Mouse (Mus musculus): ENCODE data around the gene Lpar3. TPM values are rescaled to one million over a fixed set of nuclear protein-coding genes. Genes with fewer than 3 reads are reported as not detected.
A peak's percentile ranks its signal among the peaks of the same experiment; 100 is the strongest.

Lpar3 gene
- total RNA-seq (2021), result under 1 TPM; 0.50 to 0.70 TPM

DNA sequence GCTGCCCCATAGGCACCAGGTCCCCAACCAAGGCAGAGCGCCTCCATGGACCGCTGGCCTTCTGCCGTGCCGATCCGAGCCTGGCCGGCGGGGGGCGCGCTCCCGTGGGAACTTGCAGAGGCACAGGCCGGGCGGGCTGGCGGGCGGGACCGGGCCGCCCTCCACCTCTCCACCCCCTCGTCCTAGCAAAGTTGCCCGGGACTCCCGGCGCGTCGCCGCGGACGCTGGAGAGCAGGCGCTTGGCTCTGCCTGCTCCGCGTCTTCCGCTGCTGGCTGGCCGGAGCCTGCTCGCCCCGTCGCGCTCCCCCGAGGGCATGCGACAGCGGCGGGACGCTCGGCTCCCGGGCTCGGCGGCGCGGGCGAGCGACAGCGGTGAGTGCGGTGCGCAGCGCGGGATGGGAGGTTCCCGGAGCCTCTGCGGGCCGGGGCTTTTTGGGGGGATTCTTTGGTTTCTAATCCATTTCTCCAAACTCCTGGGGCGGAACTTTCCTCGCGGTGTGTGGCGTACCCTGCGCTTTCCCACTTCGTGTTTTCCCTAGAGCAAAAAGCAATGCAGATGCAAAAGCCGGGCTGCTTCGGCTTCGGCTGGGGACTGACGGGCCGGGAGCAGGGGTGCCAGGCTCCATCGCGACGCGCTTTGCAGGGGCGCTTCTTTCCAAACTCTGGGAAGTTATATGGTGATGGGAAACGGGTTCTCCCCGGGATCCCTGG, at the start of gene Lpar3:
Gene Lpar3, plus strand, starts transcription at position 188 of the 711 bp plus-strand sequence.
- intact Hi-C loops (cut with DNase I), result no loop called here

DNA sequence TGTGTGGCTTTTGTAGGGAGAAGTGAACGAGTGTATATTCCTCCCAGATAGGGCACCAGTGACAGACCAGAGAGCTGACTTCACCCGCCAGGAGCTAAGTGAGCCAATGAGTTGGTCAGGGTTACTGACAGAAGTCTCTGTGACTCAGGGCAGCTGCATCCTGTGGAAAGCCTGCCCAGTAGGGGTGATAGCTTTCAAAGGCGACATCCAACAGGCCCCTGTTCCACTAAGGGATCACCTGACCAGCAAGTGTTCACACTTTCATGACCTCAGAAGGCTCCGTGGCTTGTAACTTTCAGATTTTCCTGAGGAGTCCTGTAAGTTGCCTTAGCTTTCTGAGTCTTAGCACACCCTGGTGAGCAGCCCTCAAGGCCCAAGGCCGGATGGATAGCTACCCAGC, 47.7 kb upstream of the Lpar3 start:
- intact Hi-C loops (cut with DNase I), result no loop called here
- no peak for DNase-seq

More for the DNA sequence above, at the start of gene Lpar3:
- DNase-seq, result peak; percentile 65

DNA sequence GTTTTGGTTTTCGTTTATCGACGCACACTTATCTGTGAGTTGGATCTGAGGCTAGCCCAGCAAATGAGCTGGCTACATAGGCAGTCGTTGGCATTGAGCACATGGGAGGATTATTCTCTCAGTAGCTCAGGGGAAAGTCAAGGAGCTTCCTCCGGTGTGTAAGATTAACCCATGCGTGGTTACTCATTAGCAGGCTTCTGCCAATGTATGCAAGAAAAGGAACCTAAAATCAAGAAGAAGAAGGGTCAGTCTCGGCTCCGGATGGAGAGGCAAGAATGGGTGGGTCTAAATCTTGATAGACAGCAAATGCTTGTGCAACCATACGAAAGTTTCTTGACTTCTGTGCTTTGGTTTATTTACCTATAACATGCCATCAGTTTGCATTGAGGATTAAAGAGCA, 46.5 kb upstream of the Lpar3 start:
- DNase-seq, result no peak
- intact Hi-C loops (cut with DNase I), result no loop called here

DNA sequence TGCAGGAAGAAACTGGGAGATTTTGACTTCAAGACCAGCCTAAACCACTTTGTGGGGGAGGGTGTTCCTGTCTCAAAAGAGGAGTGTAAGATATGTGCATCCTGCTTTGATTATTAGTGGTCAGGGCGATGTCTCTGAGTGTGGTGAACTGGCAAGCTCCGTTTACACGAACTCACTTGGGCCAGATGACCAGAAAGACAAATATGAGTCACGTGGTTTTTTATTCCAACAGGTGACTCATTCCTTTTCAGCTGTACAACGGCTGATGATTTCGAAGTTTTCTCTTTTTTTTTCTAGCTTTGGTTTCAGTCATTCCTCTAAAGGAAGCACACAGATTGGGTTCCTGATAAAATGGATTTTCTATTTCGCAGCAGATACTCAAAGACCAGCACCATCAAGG, 43.5 kb upstream of the Lpar3 start:
- intact Hi-C loops (cut with DNase I), result loop anchor here (5.0 kb wide), 1 partner anchor 225 kb away; no protein-coding TSS in a partner anchor
- DNase-seq, result no peak

DNA sequence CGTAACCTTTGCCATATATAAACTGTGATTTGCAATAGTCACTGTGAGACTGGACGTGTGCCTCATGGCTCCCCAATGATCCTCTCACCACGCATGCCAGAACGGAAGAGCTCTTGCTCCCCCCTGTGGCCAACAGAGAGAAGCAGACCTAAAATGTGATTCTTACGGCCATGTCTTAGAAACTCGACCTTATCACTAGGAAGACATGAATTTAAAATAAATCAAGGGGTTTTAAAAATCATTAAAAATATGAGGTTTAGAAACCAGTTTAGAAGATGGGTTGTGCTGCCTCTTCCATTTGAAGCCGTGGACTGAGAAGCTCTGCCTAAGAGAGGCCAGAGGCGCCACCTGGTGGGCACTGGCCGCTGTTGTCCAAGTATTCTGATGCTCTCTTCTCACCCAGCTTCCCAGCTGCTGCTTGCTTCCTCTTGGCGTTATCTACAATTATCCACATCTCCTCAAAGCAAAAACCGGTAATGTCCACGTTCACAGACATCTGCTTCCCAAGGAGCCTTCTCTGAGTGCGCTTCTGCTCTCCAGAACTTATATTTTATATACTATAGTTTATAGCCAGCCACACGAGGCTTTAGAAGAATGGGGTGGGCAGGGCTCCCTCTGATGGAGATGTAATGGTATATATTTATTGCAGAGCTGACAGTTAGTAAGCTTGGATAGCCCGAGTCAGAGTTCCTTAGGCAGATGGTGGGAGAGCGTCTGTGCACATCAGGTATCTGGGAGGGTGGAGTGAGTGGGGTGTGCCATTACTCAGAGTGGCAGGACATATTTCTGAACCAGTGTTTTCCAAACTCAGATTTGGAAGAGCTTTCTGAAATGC, 42.8 kb upstream of the Lpar3 start:
- intact Hi-C loops (cut with DNase I), result loop anchor here (1.0 to 5.0 kb wide), 2 partner anchors 120 to 226 kb away; no protein-coding TSS in a partner anchor
- peak; percentile 91 for DNase-seq

DNA sequence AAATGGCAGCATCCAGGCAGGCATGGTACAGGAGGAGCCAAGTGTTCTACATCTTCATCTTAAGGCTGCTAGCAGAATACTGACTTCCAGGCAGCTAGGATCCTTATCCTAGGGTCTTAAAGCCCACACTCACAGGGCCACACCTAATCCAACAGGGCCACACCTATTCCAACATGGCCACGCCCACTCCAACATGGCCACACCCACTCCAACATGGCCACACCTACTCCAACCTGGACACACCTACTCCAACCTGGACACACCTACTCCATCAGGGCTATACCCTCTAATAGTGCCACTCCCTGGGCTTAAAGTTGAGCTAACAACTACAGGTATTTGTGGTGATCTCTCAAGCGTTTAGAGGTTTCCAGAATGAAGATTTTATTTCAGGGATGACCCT, 40.4 kb upstream of the Lpar3 start:
- no peak for DNase-seq
- intact Hi-C loops (cut with DNase I), result loop anchor here (10.0 kb wide), 2 partner anchors 324 to 584 kb away; no protein-coding TSS in a partner anchor

DNA sequence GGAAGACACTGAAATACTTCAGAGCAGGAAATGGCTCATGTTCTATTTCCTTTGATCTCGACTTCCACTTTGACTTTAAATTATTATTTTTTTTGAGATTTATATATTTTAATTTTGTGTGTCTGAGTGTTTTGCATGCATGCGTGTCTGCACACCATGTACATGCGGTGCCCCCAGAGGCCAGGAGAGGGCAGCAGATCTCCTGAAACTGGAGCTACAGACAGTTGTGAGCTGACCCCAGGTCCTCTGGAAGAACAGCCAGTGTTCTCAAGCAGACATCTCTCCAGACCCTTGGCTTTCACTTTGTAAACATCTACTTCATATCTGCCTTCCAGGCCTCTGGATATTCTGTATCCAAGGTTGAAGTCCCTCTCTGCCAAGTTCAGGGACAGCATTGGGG, 39.8 kb upstream of the Lpar3 start:
- intact Hi-C loops (cut with DNase I), result loop anchor here (10.0 kb wide), 2 partner anchors 324 to 584 kb away; no protein-coding TSS in a partner anchor
- DNase-seq, result peak; percentile 63

DNA sequence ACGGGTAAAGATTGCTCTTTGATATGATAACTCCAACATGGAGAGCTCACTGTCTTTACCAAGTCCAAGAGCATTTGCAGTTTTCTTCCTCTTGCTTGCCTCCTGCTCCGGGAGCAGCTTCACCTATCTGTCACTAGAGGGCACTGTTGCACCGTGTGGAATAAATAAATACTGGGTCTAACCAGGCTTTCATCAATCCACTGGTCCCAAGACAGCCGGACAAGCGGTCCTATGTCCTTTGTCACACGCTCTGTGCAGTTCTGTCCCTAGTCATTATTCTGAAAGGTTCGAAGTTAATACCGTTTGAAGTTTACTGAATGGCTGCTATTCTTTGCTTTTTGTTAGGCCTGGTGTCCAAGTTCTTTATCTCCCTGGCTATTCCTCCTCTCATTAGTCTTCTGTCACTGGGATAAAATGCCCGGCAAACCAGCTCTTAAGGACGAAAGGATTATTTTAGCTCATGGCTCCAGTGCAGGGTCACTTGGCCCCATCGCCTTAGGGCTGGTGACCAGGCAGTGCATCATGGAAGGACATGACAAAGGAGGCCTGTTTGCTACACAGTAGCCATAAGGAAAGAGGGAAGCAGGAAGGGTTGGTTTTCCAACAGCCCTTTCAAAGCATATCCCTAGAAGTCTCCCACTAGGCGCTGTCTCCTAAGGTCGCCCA, 35.6 kb upstream of the Lpar3 start:
- DNase-seq, result peak; percentile 60
- intact Hi-C loops (cut with DNase I), result loop anchor here (5.0 to 10.0 kb wide), 4 partner anchors 137 to 580 kb away; no protein-coding TSS in a partner anchor

DNA sequence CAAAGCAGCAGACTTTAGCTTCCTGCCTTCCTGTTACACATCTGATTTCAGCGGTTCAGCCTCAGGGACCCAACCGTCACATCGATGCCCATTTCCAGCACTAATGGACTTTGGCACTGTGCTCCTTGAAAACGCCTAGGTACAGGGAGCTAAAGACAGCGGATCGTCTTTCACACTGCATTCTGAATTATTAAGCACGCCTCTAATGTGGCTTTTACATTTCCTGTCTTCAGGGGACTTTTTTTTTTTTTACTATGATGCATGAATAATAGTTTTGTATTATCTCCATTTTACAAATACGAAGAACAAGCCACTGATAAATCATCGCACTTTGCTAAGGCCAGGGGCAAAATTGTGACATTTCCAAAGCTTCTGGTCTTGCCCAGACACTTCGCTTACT, 34.7 kb upstream of the Lpar3 start:
- DNase-seq, result no peak
- intact Hi-C loops (cut with DNase I), result loop anchor here (5.0 to 10.0 kb wide), 4 partner anchors 136 to 579 kb away; no protein-coding TSS in a partner anchor

DNA sequence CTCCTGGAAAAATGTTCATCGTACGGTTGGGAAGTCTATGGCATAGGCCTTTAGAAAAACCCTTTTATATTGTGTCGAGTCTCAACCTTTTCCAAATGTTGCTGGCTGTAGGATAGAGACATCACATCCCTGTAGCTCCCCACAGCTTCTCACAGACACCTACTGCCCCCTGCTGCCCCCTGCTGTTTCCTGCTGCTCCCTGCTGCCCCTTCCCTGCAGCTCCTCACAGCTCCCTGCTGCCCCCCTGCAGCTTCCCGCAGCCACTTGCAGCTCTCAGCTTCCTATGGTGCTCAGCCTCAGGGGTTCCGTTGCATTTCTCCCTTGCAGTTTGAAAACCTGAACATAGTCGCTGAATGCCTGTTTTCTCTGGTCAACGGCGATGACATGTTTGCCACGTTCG, 30.8 kb upstream of the Lpar3 start:
- no peak for DNase-seq

DNA sequence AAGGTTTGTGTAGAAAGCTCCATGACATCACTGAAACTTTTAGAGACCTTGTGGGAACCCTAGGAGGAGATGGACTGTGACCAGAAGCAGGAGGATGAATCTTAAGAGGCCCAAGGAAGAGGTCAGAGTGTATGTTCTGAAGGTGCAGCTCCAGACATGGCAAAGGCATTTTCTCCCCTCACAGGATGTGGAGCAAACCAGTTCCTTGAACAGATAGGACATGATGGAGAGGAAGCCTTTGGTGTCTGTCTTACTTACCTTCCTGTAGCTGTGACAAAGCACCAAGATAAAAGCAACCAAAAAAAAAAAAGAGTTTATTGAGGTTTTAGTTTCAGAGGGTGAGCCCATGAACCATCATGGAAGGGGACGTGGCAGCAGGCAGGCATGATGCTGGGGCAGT, 28.3 kb upstream of the Lpar3 start:
- intact Hi-C loops (cut with DNase I), result loop anchor here (10.0 kb wide), 1 partner anchor 752 kb away; no protein-coding TSS in a partner anchor
- no peak for DNase-seq

More for the DNA sequence above, 30.8 kb upstream of the Lpar3 start:
- intact Hi-C loops (cut with DNase I), result loop anchor here (5.0 to 10.0 kb wide), 5 partner anchors 132 to 755 kb away; no protein-coding TSS in a partner anchor

DNA sequence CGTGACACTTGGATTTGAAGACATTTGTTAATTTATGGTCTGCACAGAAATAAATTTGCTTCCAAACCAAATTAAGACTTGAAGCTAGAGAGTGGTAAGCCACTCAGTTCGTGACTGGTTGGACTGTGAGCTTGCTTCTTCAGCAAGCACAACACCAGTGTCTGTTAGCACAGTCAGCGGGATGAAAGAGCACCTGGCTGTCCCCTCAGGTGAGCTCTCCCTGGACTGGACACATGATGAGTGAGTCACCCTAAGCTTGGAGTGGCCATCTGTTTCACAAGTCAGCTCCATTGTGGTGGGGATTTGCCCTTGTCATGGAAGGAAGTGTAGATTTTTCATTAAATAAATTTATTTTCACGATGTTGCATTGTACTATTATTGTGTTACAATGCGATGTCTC, 25.6 kb upstream of the Lpar3 start:
- no peak for DNase-seq
- intact Hi-C loops (cut with DNase I), result loop anchor here (10.0 kb wide), 1 partner anchor 750 kb away; no protein-coding TSS in a partner anchor

DNA sequence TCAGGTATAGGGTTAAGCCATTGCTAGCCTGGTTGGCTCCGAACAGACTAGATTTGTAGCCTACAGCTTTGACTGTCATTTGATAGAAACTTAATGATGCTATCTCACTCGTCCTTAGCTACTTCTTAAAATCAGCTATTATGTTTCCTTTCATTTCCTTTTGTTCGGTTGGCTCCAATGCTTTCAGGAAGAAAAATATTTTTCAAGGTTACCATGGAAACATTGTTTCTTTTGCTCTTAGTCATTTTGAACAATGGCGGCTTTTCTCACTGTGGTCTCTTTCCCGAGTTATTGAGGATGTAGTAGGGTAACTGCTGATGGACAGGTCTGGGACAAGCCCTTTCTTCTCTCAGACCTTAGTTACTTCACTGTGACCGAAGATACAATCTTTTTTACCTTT, 24.5 kb upstream of the Lpar3 start:
- intact Hi-C loops (cut with DNase I), result loop anchor here (10.0 kb wide), 1 partner anchor 748 kb away; no protein-coding TSS in a partner anchor
- DNase-seq, result no peak

DNA sequence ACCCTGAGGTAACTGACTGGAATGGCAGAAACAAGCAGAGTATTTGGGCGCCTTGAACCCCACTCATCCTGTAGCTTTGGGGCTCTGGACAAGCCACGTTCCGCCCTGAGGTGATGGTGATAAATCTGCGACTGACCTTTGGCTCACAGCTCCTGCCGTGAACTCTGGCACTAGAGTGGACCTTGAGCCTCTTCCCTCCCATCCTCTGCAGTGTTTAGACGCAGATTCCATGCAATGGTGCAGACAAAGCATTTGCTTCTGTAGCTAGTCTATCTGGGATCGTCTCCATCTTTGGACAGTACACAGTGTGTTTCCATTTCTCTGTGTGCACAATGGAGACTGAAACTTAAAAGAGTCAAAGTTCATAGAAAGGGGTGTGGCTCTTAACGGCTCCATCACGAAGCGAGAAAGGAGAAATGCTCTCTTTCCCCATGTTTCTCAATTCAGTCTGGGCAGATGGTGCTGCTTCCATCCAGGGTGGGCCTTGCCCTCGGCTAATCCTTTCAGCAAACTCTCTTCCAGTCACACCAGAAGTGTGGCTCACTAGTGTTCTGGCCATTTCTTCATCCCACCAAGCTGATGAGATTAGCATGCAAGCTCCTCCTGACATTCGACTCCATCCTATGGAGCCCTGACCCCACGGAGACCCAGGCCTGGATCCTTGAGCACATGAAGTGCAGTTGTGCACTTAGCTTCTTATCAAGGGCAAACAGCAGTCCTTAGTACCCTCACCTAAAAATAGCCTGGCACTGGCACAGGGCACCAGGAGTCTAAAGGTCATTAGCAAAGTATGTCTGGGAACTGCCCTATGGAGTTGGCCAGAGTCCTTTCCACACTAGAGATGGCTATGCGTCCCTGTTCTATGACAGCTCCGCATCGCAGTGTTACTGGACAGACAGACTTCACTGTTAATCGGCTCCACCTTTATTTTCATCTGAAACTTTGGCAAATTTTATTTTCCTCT, 23.7 kb upstream of the Lpar3 start:
- intact Hi-C loops (cut with DNase I), result loop anchor here (10.0 kb wide), 1 partner anchor 748 kb away; no protein-coding TSS in a partner anchor
- no peak for DNase-seq

DNA sequence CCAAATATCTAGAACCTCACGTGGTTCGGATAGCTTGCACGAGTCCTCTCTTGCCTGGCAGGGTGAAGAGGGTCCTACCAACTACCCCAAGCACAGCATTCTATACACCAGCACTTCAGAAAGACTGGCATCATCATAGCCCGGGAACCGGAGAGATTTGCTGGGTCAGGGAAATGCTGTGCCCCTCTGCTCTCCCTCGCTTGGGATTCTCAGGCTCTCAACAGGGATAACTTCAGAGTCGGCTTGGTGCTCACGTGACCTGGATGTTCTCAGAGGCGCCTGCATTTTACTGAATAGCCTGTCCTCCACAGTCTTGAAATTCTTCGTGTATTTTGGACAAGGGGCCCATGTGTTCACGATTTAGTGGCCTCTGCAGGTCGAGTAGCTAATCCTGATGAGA, 23.0 kb upstream of the Lpar3 start:
- DNase-seq, result no peak
- intact Hi-C loops (cut with DNase I), result loop anchor here (10.0 kb wide), 1 partner anchor 747 kb away; no protein-coding TSS in a partner anchor

DNA sequence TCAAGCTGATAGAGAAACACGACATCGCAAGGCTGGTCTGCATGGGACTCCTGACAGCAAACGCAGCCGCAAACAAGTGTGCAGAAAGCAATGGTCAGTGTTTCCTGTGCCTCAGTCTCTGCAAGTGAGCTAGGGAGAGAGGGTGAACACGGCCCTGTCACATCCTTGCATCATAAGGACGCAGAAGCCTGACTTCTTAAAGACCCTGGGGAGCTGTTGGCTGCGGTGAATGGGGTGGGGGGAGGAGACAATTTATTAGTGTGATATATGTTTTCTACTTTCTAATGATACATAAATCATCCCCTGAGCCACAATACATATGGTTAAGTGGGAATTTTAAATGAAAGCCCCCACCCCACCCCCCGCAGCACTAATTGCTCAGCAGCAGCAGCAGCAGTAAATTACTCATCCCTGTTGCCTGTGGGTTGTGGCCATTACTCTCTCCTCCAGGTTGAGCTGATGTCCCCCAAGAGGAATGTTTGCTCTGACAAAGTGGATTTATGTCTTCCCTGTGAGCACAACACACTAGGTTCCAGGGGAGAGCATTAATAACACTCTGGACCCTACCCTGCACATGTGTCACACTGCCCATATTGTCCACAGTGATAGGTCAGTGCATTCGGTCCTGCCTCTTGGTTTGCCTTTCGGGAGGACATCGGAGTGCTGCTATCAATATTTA, 21.8 kb upstream of the Lpar3 start:
- DNase-seq, result no peak
- intact Hi-C loops (cut with DNase I), result loop anchor here (10.0 kb wide), 1 partner anchor 746 kb away; no protein-coding TSS in a partner anchor

DNA sequence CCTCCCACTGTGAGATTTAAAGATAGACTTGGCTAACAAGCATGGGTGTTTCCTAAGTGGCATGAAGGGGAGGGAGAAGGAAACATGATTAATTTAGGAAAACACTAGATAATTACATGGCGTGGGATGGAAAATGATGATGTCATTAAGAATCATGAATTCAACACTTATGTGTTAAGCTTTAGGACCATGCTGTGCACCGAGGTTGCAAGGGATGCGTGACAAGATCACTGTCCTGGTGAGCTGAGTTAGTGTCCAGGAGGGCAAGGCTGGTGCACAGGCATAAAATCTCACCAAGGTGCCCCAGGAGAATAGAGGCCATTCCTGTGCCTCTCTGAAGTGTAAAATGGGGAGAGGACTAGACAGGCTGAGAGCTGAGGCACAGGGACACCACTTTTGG, 21.3 kb upstream of the Lpar3 start:
- DNase-seq, result no peak
- intact Hi-C loops (cut with DNase I), result loop anchor here (10.0 kb wide), 1 partner anchor 745 kb away; no protein-coding TSS in a partner anchor

DNA sequence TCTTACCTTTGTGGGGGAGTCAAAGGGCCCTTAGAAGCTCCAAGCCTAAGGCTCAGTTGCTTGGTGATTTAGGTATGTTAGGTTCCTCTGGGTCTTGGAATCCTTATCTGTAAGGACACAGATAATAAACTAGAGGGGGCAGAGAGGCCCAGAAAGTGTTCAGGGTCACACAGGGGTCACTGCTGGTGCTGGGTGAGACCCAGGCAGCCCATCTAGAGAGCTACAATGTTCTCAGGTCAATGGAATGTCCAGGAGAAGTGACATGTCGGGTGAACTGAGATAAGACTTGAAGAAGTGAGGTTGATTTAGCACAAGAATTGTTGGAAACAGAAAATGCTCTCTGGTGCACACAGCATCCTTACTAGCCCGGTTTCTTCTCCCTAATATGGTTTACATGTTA, 16.4 kb upstream of the Lpar3 start:
- intact Hi-C loops (cut with DNase I), result no loop called here

DNA sequence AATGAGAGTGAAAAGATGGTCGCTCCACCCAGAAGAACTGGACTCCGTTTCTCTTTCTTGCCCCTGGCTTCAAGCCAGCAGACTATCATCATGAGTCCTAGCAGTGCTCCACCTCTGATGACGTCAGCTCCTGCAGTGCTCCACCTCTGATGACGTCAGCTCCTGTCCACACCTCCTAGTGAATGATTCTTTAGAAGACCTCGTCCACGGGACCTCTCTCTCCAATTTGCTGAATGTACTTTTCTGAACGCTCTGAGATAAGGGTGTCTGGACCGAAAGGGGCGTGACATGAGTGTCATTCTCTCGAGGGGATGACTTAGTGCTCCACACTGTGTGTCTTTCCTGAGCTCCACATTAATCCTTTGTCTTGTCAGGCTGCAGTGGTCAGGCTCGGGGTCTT, 15.5 kb upstream of the Lpar3 start:
- intact Hi-C loops (cut with DNase I), result no loop called here
- no peak for DNase-seq

More for the DNA sequence above, 16.4 kb upstream of the Lpar3 start:
- DNase-seq, result no peak
